Mouse (Mus musculus) forebrain, embryonic 13.5 days (tissue): ENCODE results near the gene Klk15. TPM values are rescaled to one million over a fixed set of nuclear protein-coding genes. Genes with fewer than 3 reads are reported as not detected.

Experiments
- ATAC-seq: fragments of 200-750 bp; cut with Nextera tagmentation; 2 replicates; pipeline ENCODE4 v1.8.0; 2017
- H3K27ac ChIP-seq: fragments of 300-500 bp; sonication (generic); 2 replicates; pipeline ENCODE4 v1.5.1; 2015; ENCODE audit warnings: inconsistent platforms, mild to moderate bottlenecking, moderate library complexity
- H3K27me3 ChIP-seq: fragments of 300-500 bp; sonication (generic); 2 replicates; pipeline ENCODE4 v1.6.1; 2015; ENCODE audit warnings: mild to moderate bottlenecking, inconsistent platforms
- H3K36me3 ChIP-seq: fragments of 300-500 bp; sonication (generic); 2 replicates; pipeline ENCODE4 v1.6.1; 2015; ENCODE audit warnings: mild to moderate bottlenecking, inconsistent platforms; ENCODE audit not compliant: poor library complexity, severe bottlenecking
- H3K4me1 ChIP-seq: fragments of 300-500 bp; sonication (generic); 2 replicates; pipeline ENCODE4 v1.6.1; 2015; ENCODE audit warnings: inconsistent platforms
- H3K4me2 ChIP-seq: fragments of 300-500 bp; sonication (generic); 2 replicates; pipeline ENCODE4 v1.6.1; 2015; ENCODE audit warnings: inconsistent platforms, mild to moderate bottlenecking, moderate library complexity
- H3K4me3 ChIP-seq: fragments of 300-500 bp; sonication (generic); 2 replicates; pipeline ENCODE4 v1.5.1; 2015; ENCODE audit warnings: mild to moderate bottlenecking, inconsistent platforms
- H3K9ac ChIP-seq: fragments of 300-500 bp; sonication (generic); 2 replicates; pipeline ENCODE4 v1.6.1; 2015; ENCODE audit warnings: mild to moderate bottlenecking, inconsistent platforms
- H3K9me3 ChIP-seq: fragments of 300-500 bp; sonication (generic); replicated peaks from 2 replicates; pipeline ENCODE4 v1.6.1; 2016; ENCODE audit warnings: inconsistent platforms
- WGBS: fragments of 180-500 bp; shearing (Covaris S2); methylation state at CpG from one replicate; pipeline ENCODE4 v1.1.7; 2015; 5-methylcytosine and 5-hydroxymethylcytosine counted together
- polyA plus RNA-seq: library from polyadenylated mRNA; unstranded; fragments of >200 nt; fragmentation: Nextera tagmentation; extraction: Ambion mirVana; gene quantifications from 2 replicates; pipeline ENCODE4 v1.2.1, GENCODE M21; 2015

Gene Klk15
- not detected in 2 replicates for polyA plus RNA-seq

- Histone ChIP-seq H3K27ac (no peak within 1 kb of the TSS), H3K27me3 (no peaks in the 10 kb centered on the region), H3K4me2 (no peak within 1 kb of the TSS), H3K9ac (no peak within 1 kb of the TSS), H3K4me1 (no peaks in the 10 kb centered on the region), H3K36me3 (no peaks in the 10 kb centered on the region), H3K4me3 (no peak within 1 kb of the TSS), H3K9me3 (no peaks in the 10 kb centered on the region)
- WGBS = 90% methylated on average over 3 of the region's 3 CpGs
- no peak for ATAC-seq
Observed at GRCm38 (mm10) chr7:43933440-43933839, at the start of gene Klk15. Gene Klk15, plus strand, starts transcription at chr7:43933740.

- Histone ChIP-seq H3K4me3 (no peak overlapping the region), H3K4me1 (no peaks in the 10 kb centered on the region), H3K9me3 (no peaks in the 10 kb centered on the region), H3K4me2 (no peak overlapping the region), H3K27ac (no peak overlapping the region), H3K36me3 (no peaks in the 10 kb centered on the region), H3K27me3 (no peaks in the 10 kb centered on the region), H3K9ac (no peak overlapping the region)
- 61% methylated on average over 5 of the region's 5 CpGs for WGBS
- no peak for ATAC-seq
Observed at GRCm38 (mm10) chr7:43891365-43891764, 42.2 kb upstream of the Klk15 start.

GRCm38 (mm10) chr7:43891788-43892187, 41.8 kb upstream of the Klk15 start:
- Histone ChIP-seq H3K4me2 (no peak overlapping the region), H3K9me3 (no peaks in the 10 kb centered on the region), H3K4me1 (no peaks in the 10 kb centered on the region), H3K9ac (no peak overlapping the region), H3K36me3 (no peaks in the 10 kb centered on the region), H3K4me3 (no peak overlapping the region), H3K27ac (no peak overlapping the region), H3K27me3 (no peaks in the 10 kb centered on the region)
- no peak for ATAC-seq
- WGBS = 65% methylated on average over 3 of the region's 3 CpGs

GRCm38 (mm10) chr7:43894836-43895235, 38.7 kb upstream of the Klk15 start:
- Histone ChIP-seq H3K4me1 (no peaks in the 10 kb centered on the region), H3K36me3 (no peaks in the 10 kb centered on the region), H3K4me2 (no peak overlapping the region), H3K9me3 (no peaks in the 10 kb centered on the region), H3K4me3 (no peak overlapping the region), H3K9ac (no peak overlapping the region), H3K27ac (no peak overlapping the region), H3K27me3 (no peaks in the 10 kb centered on the region)
- WGBS = 6% methylated on average over 1 of the region's 1 CpGs
- ATAC-seq = peak; percentile 94

- 80% methylated on average over 8 of the region's 9 CpGs for WGBS
- no peak overlapping the region for H3K9ac ChIP-seq
- ATAC-seq = no peak
Observed at GRCm38 (mm10) chr7:43914821-43915220, 18.7 kb upstream of the Klk15 start.

GRCm38 (mm10) chr7:43918426-43918825, 15.1 kb upstream of the Klk15 start:
- H3K4me1 ChIP-seq = no peaks in the 10 kb centered on the region
- H3K36me3 ChIP-seq = no peaks in the 10 kb centered on the region
- no peak overlapping the region for H3K4me3 ChIP-seq
- no peak overlapping the region for H3K9ac ChIP-seq
- WGBS = 88% methylated on average over 13 of the region's 13 CpGs
- no peaks in the 10 kb centered on the region for H3K27me3 ChIP-seq
- H3K4me2 ChIP-seq = no peak overlapping the region
- no peak overlapping the region for H3K27ac ChIP-seq
- no peaks in the 10 kb centered on the region for H3K9me3 ChIP-seq
- ATAC-seq = no peak

More at GRCm38 (mm10) chr7:43914821-43915220, 18.7 kb upstream of the Klk15 start:
- Histone ChIP-seq H3K4me2 (no peak overlapping the region), H3K36me3 (no peaks in the 10 kb centered on the region), H3K27ac (no peak overlapping the region), H3K4me1 (no peaks in the 10 kb centered on the region), H3K9me3 (no peaks in the 10 kb centered on the region), H3K27me3 (no peaks in the 10 kb centered on the region), H3K4me3 (no peak overlapping the region)

- H3K4me1 ChIP-seq = no peaks in the 10 kb centered on the region
- H3K36me3 ChIP-seq = no peaks in the 10 kb centered on the region
- no peaks in the 10 kb centered on the region for H3K9me3 ChIP-seq
- no peak overlapping the region for H3K4me3 ChIP-seq
- WGBS = 77% methylated on average over 8 of the region's 8 CpGs
- no peaks in the 10 kb centered on the region for H3K27me3 ChIP-seq
- no peak overlapping the region for H3K4me2 ChIP-seq
- no peak for ATAC-seq
- no peak overlapping the region for H3K27ac ChIP-seq
- no peak overlapping the region for H3K9ac ChIP-seq
Observed at GRCm38 (mm10) chr7:43918871-43919270, 14.7 kb upstream of the Klk15 start.

- peak; percentile 88 for ATAC-seq
- H3K4me3 ChIP-seq = no peak overlapping the region
- no peaks in the 10 kb centered on the region for H3K9me3 ChIP-seq
- no peak overlapping the region for H3K27ac ChIP-seq
- H3K4me2 ChIP-seq = no peak overlapping the region
- no peaks in the 10 kb centered on the region for H3K27me3 ChIP-seq
- no peaks in the 10 kb centered on the region for H3K4me1 ChIP-seq
- no peaks in the 10 kb centered on the region for H3K36me3 ChIP-seq
- WGBS = 31% methylated on average over 14 of the region's 14 CpGs
- H3K9ac ChIP-seq = no peak overlapping the region
Observed at GRCm38 (mm10) chr7:43919559-43920451, 13.7 kb upstream of the Klk15 start.

- Histone ChIP-seq H3K4me2 (no peak overlapping the region), H3K27me3 (no peaks in the 10 kb centered on the region), H3K9ac (no peak overlapping the region), H3K4me1 (no peaks in the 10 kb centered on the region), H3K4me3 (no peak overlapping the region), H3K9me3 (no peaks in the 10 kb centered on the region), H3K27ac (no peak overlapping the region), H3K36me3 (no peaks in the 10 kb centered on the region)
- no peak for ATAC-seq
- WGBS = 89% methylated on average over 3 of the region's 3 CpGs
Observed at GRCm38 (mm10) chr7:43920582-43920981, 13.0 kb upstream of the Klk15 start.

GRCm38 (mm10) chr7:43921087-43921486, 12.5 kb upstream of the Klk15 start:
- no peak for ATAC-seq
- no peaks in the 10 kb centered on the region for H3K4me1 ChIP-seq
- H3K27ac ChIP-seq = no peak overlapping the region
- H3K9me3 ChIP-seq = no peaks in the 10 kb centered on the region
- H3K27me3 ChIP-seq = no peaks in the 10 kb centered on the region
- H3K36me3 ChIP-seq = no peaks in the 10 kb centered on the region
- no peak overlapping the region for H3K9ac ChIP-seq
- H3K4me3 ChIP-seq = no peak overlapping the region
- WGBS = 88% methylated on average over 6 of the region's 6 CpGs
- H3K4me2 ChIP-seq = no peak overlapping the region

GRCm38 (mm10) chr7:43921941-43922340, 11.6 kb upstream of the Klk15 start:
- no peaks in the 10 kb centered on the region for H3K27me3 ChIP-seq
- no peaks in the 10 kb centered on the region for H3K4me1 ChIP-seq
- 82% methylated on average over 2 of the region's 2 CpGs for WGBS
- no peak overlapping the region for H3K4me2 ChIP-seq
- H3K9me3 ChIP-seq = no peaks in the 10 kb centered on the region
- no peak for ATAC-seq
- no peaks in the 10 kb centered on the region for H3K36me3 ChIP-seq
- no peak overlapping the region for H3K27ac ChIP-seq
- H3K4me3 ChIP-seq = no peak overlapping the region
- no peak overlapping the region for H3K9ac ChIP-seq

GRCm38 (mm10) chr7:43925985-43926384, 7.6 kb upstream of the Klk15 start:
- Histone ChIP-seq H3K4me3 (no peak overlapping the region), H3K9me3 (no peaks in the 10 kb centered on the region), H3K36me3 (no peaks in the 10 kb centered on the region), H3K27ac (no peak overlapping the region), H3K4me1 (no peaks in the 10 kb centered on the region), H3K4me2 (no peak overlapping the region), H3K27me3 (no peaks in the 10 kb centered on the region), H3K9ac (no peak overlapping the region)
- ATAC-seq = no peak
- 71% methylated on average over 5 of the region's 5 CpGs for WGBS

GRCm38 (mm10) chr7:43928521-43928920, 5.0 kb upstream of the Klk15 start:
- Histone ChIP-seq H3K4me1 (no peaks in the 10 kb centered on the region), H3K9me3 (no peaks in the 10 kb centered on the region), H3K9ac (no peak overlapping the region), H3K36me3 (no peaks in the 10 kb centered on the region), H3K4me3 (no peak overlapping the region), H3K27me3 (no peaks in the 10 kb centered on the region), H3K27ac (no peak overlapping the region), H3K4me2 (no peak overlapping the region)
- no peak for ATAC-seq
- WGBS = 44% methylated on average over 4 of the region's 4 CpGs
